Mouse (Mus musculus) adrenal gland, adult 8-10 months (tissue): ENCODE results near the gene Serpina3k. TPM values are rescaled to one million over a fixed set of nuclear protein-coding genes. Genes with fewer than 3 reads are reported as not detected.
"Not testable (repeated sequence)": the region's sequence is repeated elsewhere in the genome, so short reads cannot be mapped to it uniquely, and the experiment has no call there.

Source experiments
- DNase-seq: peaks from one replicate; pipeline ENCODE4 v3.0.0; 2022
- total RNA-seq, 4 experiments: library from RNA; stranded (reverse); gene quantifications; 2 replicates each; pipeline ENCODE4 v1.2.4; 2022

Serpina3k gene
- 1 to 10 TPM in 3 of 4 experiments, under 1 TPM in 1; 0.49 to 6.3 (median 3.1) TPM for total RNA-seq

- not testable (repeated sequence) for DNase-seq
These were observed at the start of gene Serpina3k, which contains the start of gene Serpina3m for GRCm38 (mm10) chr12:104338226-104338625. TSS of gene Serpina3k (plus strand) at chr12:104338486. TSS of gene Serpina3m (plus strand) at chr12:104338486.

GRCm38 (mm10) chr12:104289872-104290271 is 48.4 kb upstream of the Serpina3k start:
- DNase-seq: no peak

- no peak for DNase-seq
These were observed 44.3 kb upstream of the Serpina3k start for GRCm38 (mm10) chr12:104293963-104294362.

GRCm38 (mm10) chr12:104298049-104298448 is 40.2 kb upstream of the Serpina3k start:
- DNase-seq: no peak

GRCm38 (mm10) chr12:104305991-104306390 is 32.3 kb upstream of the Serpina3k start:
- DNase-seq: no peak

- DNase-seq: no peak
These were observed 24.0 kb upstream of the Serpina3k start, which contains the start of gene Serpina3j for GRCm38 (mm10) chr12:104314253-104314652. TSS of gene Serpina3j (plus strand) at chr12:104314553.

- no peak for DNase-seq
These were observed 15.8 kb upstream of the Serpina3k start for GRCm38 (mm10) chr12:104322454-104322853.

GRCm38 (mm10) chr12:104331701-104332100 is 6.6 kb upstream of the Serpina3k start:
- no peak for DNase-seq

- DNase-seq: not testable (repeated sequence)
These were observed 1.4 kb upstream of the Serpina3k start for GRCm38 (mm10) chr12:104336873-104337272.

GRCm38 (mm10) chr12:104338705-104339104 is 419 bp downstream of the Serpina3k start:
- no peak for DNase-seq

- not testable (repeated sequence) for DNase-seq
These were observed 4.2 kb downstream of the Serpina3k start for GRCm38 (mm10) chr12:104342489-104342888.

GRCm38 (mm10) chr12:104345181-104345580 is 6.9 kb downstream of the Serpina3k start:
- no peak for DNase-seq

- no peak for DNase-seq
These were observed 7.4 kb downstream of the Serpina3k start for GRCm38 (mm10) chr12:104345707-104346106.

- no peak for DNase-seq
These were observed 8.8 kb downstream of the Serpina3k start for GRCm38 (mm10) chr12:104347091-104347490.

GRCm38 (mm10) chr12:104351812-104352211 is 13.5 kb downstream of the Serpina3k start:
- DNase-seq: peak; percentile 10

- DNase-seq: no peak
These were observed 17.7 kb downstream of the Serpina3k start for GRCm38 (mm10) chr12:104356006-104356405.

- no peak for DNase-seq
These were observed 31.7 kb downstream of the Serpina3k start for GRCm38 (mm10) chr12:104369986-104370385.

GRCm38 (mm10) chr12:104377179-104377578 is 38.9 kb downstream of the Serpina3k start:
- DNase-seq: not testable (repeated sequence)

GRCm38 (mm10) chr12:104378351-104378750 is 40.1 kb downstream of the Serpina3k start:
- DNase-seq: not testable (repeated sequence)

- DNase-seq: not testable (repeated sequence)
These were observed 40.5 kb downstream of the Serpina3k start for GRCm38 (mm10) chr12:104378815-104379214.

- no peak for DNase-seq
These were observed 41.6 kb downstream of the Serpina3k start for GRCm38 (mm10) chr12:104379856-104380255.

- DNase-seq: not testable (repeated sequence)
These were observed 42.9 kb downstream of the Serpina3k start for GRCm38 (mm10) chr12:104381071-104381604.

- DNase-seq: not testable (repeated sequence)
These were observed 47.7 kb downstream of the Serpina3k start for GRCm38 (mm10) chr12:104385987-104386386.

GRCm38 (mm10) chr12:104386878-104387277 is 48.6 kb downstream of the Serpina3k start:
- not testable (repeated sequence) for DNase-seq
